Mouse (Mus musculus) gastrocnemius, adult 8-10 months (tissue): ENCODE data around the gene Npvf. TPM values are rescaled to one million over a fixed set of nuclear protein-coding genes. Genes with fewer than 3 reads are reported as not detected.
"Not testable (repeated sequence)": the region's sequence is repeated elsewhere in the genome, so short reads cannot be mapped to it uniquely, and the experiment has no call there.

Experiments
- DNase-seq, 2 experiments: peaks; one replicate each; pipeline ENCODE4 v3.0.0; 2022; ENCODE audit warnings: low spot score in 2 of 2
- total RNA-seq, 4 experiments: library from RNA; stranded (reverse); gene quantifications; 2 replicates each; pipeline ENCODE4 v1.2.4; 2022

Npvf gene
- total RNA-seq, 4 experiments from 2014 or later: not detected

- DNase-seq: no peak
Measured at GRCm38 (mm10) chr6:50640377-50640776, 13.9 kb downstream of the Npvf start.

GRCm38 (mm10) chr6:50639656-50640055 is 14.6 kb downstream of the Npvf start:
- DNase-seq: no peak

GRCm38 (mm10) chr6:50626170-50626569 is 28.1 kb downstream of the Npvf start:
- not testable (repeated sequence) for DNase-seq

- DNase-seq: not testable (repeated sequence)
Measured at GRCm38 (mm10) chr6:50618273-50618672, 36.0 kb downstream of the Npvf start.

GRCm38 (mm10) chr6:50601620-50602019 is 52.6 kb downstream of the Npvf start:
- DNase-seq: no peak

Other genes starting within 250 kb of the Npvf start
- gene Osbpl3, start 198.2 kb downstream of the Npvf start, total RNA-seq: 1 to 10 TPM; 1.7 to 3.2 (median 2.3) TPM
- 10 to 100 TPM; 72.2 to 82.1 (median 74.0) TPM for gene Cycs, start 87.9 kb downstream of the Npvf start, total RNA-seq
- gene 4921507P07Rik, start 57.8 kb downstream of the Npvf start, total RNA-seq: under 1 TPM; 0.49 to 0.78 (median 0.63) TPM